Comparison of ENCODE assay signal across 9 mouse cellular contexts in genomic region chr7:73208479-73208816, GRCm38 (mm10).
A peak's percentile ranks its signal among the peaks of the same experiment; 100 is the strongest.
DNase-seq lines count a peak whose midpoint lies in the region; ATAC-seq and TF ChIP-seq lines count a peak whose summit lies in the region.
"Had no signal": no experiment of that assay in that cellular context is flagged by ENCODE, and none has a peak within 500 bp of the region (broad histone marks: within the 10 kb centered on the region; RNA-seq: fewer than 3 reads in every experiment).

No protein-coding gene starts in this region.

- no peaks in the 10 kb centered on the region for H3K9me3 ChIP-seq in forebrain, embryonic 12.5 days
- peaks cover 7% of the 10 kb centered on the region for H3K9me3 ChIP-seq in limb, embryonic 12.5 days
- H3K9me3 ChIP-seq in stomach, embryonic 14.5 days (ENCODE audit: control insufficient read depth, low read depth, low read length): no peaks in the 10 kb centered on the region

- H3K4me2 ChIP-seq in forebrain, embryonic 12.5 days: peak overlapping the region; percentile 35
- H3K4me2 ChIP-seq in limb, embryonic 12.5 days: no peak overlapping the region
- H3K4me2 ChIP-seq in stomach, embryonic 14.5 days (replicated peaks; ENCODE audit: low read depth, low read length): 0 out of 2 replicates have a peak overlapping the region, but pooled peaks have one; percentile 10

- intact Hi-C loops in left cerebral cortex, adult 2 months (cut with DNase I): no loop called here
- intact Hi-C loops in left cerebral cortex, postnatal 25 days (cut with DNase I): no loop called here
- intact Hi-C loops in heart, postnatal 14 days (cut with DNase I): no loop called here

- no peak for DNase-seq in left cerebral cortex, adult 2 months (ENCODE audit: extremely low spot score in 1 of 2, low spot score in 2 of 2)
- no peak for DNase-seq in left cerebral cortex, postnatal 25 days (ENCODE audit: low spot score in 2 of 2)
- DNase-seq in frontal cortex, postnatal 36 days (ENCODE audit: low spot score in 2 of 2): no peak
- DNase-seq in heart, postnatal 14 days: no peak
- no peak for DNase-seq in thymus, postnatal 14 days

- WGBS in forebrain, embryonic 12.5 days: 18% methylated on average over 4 of the region's 4 CpGs
- WGBS in limb, embryonic 12.5 days: 69% methylated on average over 4 of the region's 4 CpGs
- WGBS in stomach, embryonic 14.5 days: 61% methylated on average over 4 of the region's 4 CpGs

- peaks cover 44% of the 10 kb centered on the region for H3K4me1 ChIP-seq in forebrain, embryonic 12.5 days
- H3K4me1 ChIP-seq in limb, embryonic 12.5 days (replicated peaks): peaks cover 16% of the 10 kb centered on the region
- H3K4me1 ChIP-seq in stomach, embryonic 14.5 days (ENCODE audit: control insufficient read depth, insufficient read depth, low read length): peaks cover 14% of the 10 kb centered on the region

- no peaks in the 10 kb centered on the region for H3K36me3 ChIP-seq in forebrain, embryonic 12.5 days (replicated peaks)
- no peaks in the 10 kb centered on the region for H3K36me3 ChIP-seq in limb, embryonic 12.5 days
- H3K36me3 ChIP-seq in stomach, embryonic 14.5 days (ENCODE audit: control insufficient read depth, insufficient read depth, low read length): no peaks in the 10 kb centered on the region

- TF ChIP-seq CTCF in left cerebral cortex, adult 2 months (IDR thresholded peaks at IDR 0.05): no peak

- H3K27ac ChIP-seq in left cerebral cortex, adult 2 months: peak overlapping the region; percentile 9; the same call in 1 of the 2 replicates
- H3K27ac ChIP-seq in forebrain, embryonic 12.5 days: peak overlapping the region; percentile 91
- H3K27ac ChIP-seq in limb, embryonic 12.5 days: 0 out of 2 replicates have a peak overlapping the region, but pooled peaks have one; percentile 25
- peak overlapping the region; percentile 82 for H3K27ac ChIP-seq in stomach, embryonic 14.5 days (ENCODE audit: low read length)
- H3K27ac ChIP-seq: liver, embryonic 14.5 days had no signal

- H3K4me3 ChIP-seq in left cerebral cortex, adult 2 months: no peak overlapping the region
- no peak overlapping the region for H3K4me3 ChIP-seq in forebrain, embryonic 12.5 days (replicated peaks)
- H3K4me3 ChIP-seq in limb, embryonic 12.5 days (replicated peaks): no peak overlapping the region
- no peak overlapping the region for H3K4me3 ChIP-seq in stomach, embryonic 14.5 days (ENCODE audit: low read depth, low read length)

- H3K9ac ChIP-seq in forebrain, embryonic 12.5 days: peak overlapping the region; percentile 30; the same call in 1 of the 2 replicates
- no peak overlapping the region for H3K9ac ChIP-seq in limb, embryonic 12.5 days (replicated peaks)
- H3K9ac ChIP-seq in stomach, embryonic 14.5 days (replicated peaks; ENCODE audit: low read depth, low read length): no peak overlapping the region
- H3K9ac ChIP-seq: liver, embryonic 14.5 days had no signal

- ATAC-seq in forebrain, embryonic 12.5 days (ENCODE audit: low FRiP score): no peak
- ATAC-seq in limb, embryonic 12.5 days (ENCODE audit: insufficient number of reproducible peaks, insufficient read depth, low FRiP score, low TSS enrichment, low read depth): no peak
- 0 out of 2 replicates have a peak, but pooled peaks have one; percentile 6 for ATAC-seq in stomach, embryonic 14.5 days (ENCODE audit: insufficient number of reproducible peaks, insufficient read depth, low FRiP score, low read depth)

- no peaks in the 10 kb centered on the region for H3K27me3 ChIP-seq in forebrain, embryonic 12.5 days
- no peaks in the 10 kb centered on the region for H3K27me3 ChIP-seq in limb, embryonic 12.5 days
- no peaks in the 10 kb centered on the region for H3K27me3 ChIP-seq in stomach, embryonic 14.5 days (ENCODE audit: control insufficient read depth, insufficient read depth, low read length)

Comparison
In these comparisons a context has a peak if more than half of its experiments do, and no peak if none do; other contexts are left out.
1. H3K27ac ChIP-seq: peak in every context shown above with its lines; median percentile 91 in forebrain, embryonic 12.5 days; 82 in stomach, embryonic 14.5 days; 25 in limb, embryonic 12.5 days; 9 in left cerebral cortex, adult 2 months.